ENCODE assay signal across 9 mouse cellular contexts in genomic region chr2:5770708-5771241, GRCm38 (mm10). TPM values are rescaled to one million over a fixed set of nuclear protein-coding genes. Genes with fewer than 3 reads are reported as not detected.
A peak's percentile ranks its signal among the peaks of the same experiment; 100 is the strongest.
DNase-seq lines count a peak whose midpoint lies in the region; ATAC-seq and TF ChIP-seq lines count a peak whose summit lies in the region.
"Had no signal": no experiment of that assay in that cellular context is flagged by ENCODE, and none has a peak within 500 bp of the region (broad histone marks: within the 10 kb centered on the region; RNA-seq: fewer than 3 reads in every experiment).

No protein-coding gene starts in this region.

- no peaks in the 10 kb centered on the region for H3K4me1 ChIP-seq in embryonic facial prominence, embryonic 11.5 days (ENCODE audit: control insufficient read depth, insufficient read depth, low read length)
- H3K4me1 ChIP-seq in embryonic facial prominence, embryonic 10.5 days, result no peaks in the 10 kb centered on the region
- H3K4me1 ChIP-seq in brown adipose tissue, adult 24 weeks (ENCODE audit: control insufficient read depth, insufficient read depth, insufficient read length, low read length), result no peaks in the 10 kb centered on the region
- H3K4me1 ChIP-seq: limb, embryonic 15.5 days had no signal

- H3K79me2 ChIP-seq in macrophage (ENCODE audit: inconsistent target), result no peaks in the 10 kb centered on the region

- DNase-seq in embryonic facial prominence, embryonic 11.5 days (ENCODE audit: low spot score), result peak; percentile 72
- no peak for DNase-seq in embryonic facial prominence, embryonic 10.5 days (ENCODE audit: low spot score)
- peak; percentile 87 for DNase-seq in 416B (ENCODE audit: low read depth)
- peak; percentile 57 to 85 for DNase-seq in frontal cortex, adult 2 months (ENCODE audit: extremely low spot score in 1 of 2, low spot score in 1 of 2)
- peak; percentile 43 to 81 for DNase-seq in layer of hippocampus, adult 2 months (ENCODE audit: low spot score in 2 of 2)
- DNase-seq in skeletal muscle tissue, adult 2 months (ENCODE audit: low read depth, low spot score), result peak; percentile 66

- H3K9ac ChIP-seq in embryonic facial prominence, embryonic 11.5 days (replicated peaks; ENCODE audit: low read length), result no peak overlapping the region
- H3K9ac ChIP-seq: limb, embryonic 15.5 days had no signal

- H3K27ac ChIP-seq in embryonic facial prominence, embryonic 11.5 days (replicated peaks; ENCODE audit: low read depth, low read length), result no peak overlapping the region
- no peak overlapping the region for H3K27ac ChIP-seq in embryonic facial prominence, embryonic 10.5 days (replicated peaks)
- H3K27ac ChIP-seq in brown adipose tissue, adult 24 weeks (replicated peaks; ENCODE audit: low read depth, low read length), result peak overlapping the region; percentile 62
- H3K27ac ChIP-seq in layer of hippocampus, adult 2 months, result no peak overlapping the region
- H3K27ac ChIP-seq in macrophage, result peak overlapping the region; percentile 87
- H3K27ac ChIP-seq: limb, embryonic 15.5 days had no signal

- H3K9me3 ChIP-seq in embryonic facial prominence, embryonic 11.5 days (replicated peaks; ENCODE audit: control insufficient read depth, low read length), result no peaks in the 10 kb centered on the region
- no peaks in the 10 kb centered on the region for H3K9me3 ChIP-seq in embryonic facial prominence, embryonic 10.5 days
- H3K9me3 ChIP-seq: limb, embryonic 15.5 days had no signal

- no peak overlapping the region for H3K4me3 ChIP-seq in embryonic facial prominence, embryonic 11.5 days (ENCODE audit: low read depth, low read length)
- no peak overlapping the region for H3K4me3 ChIP-seq in embryonic facial prominence, embryonic 10.5 days
- H3K4me3 ChIP-seq in brown adipose tissue, adult 24 weeks (ENCODE audit: insufficient read depth, low read depth, low read length), result no peak overlapping the region
- no peak overlapping the region for H3K4me3 ChIP-seq in layer of hippocampus, adult 2 months
- no peak overlapping the region for H3K4me3 ChIP-seq in macrophage (ENCODE audit: inconsistent target)
- H3K4me3 ChIP-seq: limb, embryonic 15.5 days had no signal

- WGBS in embryonic facial prominence, embryonic 11.5 days, result 50% methylated on average over 8 of the region's 8 CpGs
- 61% methylated on average over 8 of the region's 8 CpGs for WGBS in embryonic facial prominence, embryonic 10.5 days
- WGBS in macrophage (ENCODE audit: missing documents), result under 1% methylated on average over 8 of the region's 8 CpGs

- H3K4me2 ChIP-seq in embryonic facial prominence, embryonic 11.5 days (ENCODE audit: low read depth, low read length), result no peak overlapping the region
- H3K4me2 ChIP-seq: limb, embryonic 15.5 days had no signal

- no peaks in the 10 kb centered on the region for H3K27me3 ChIP-seq in embryonic facial prominence, embryonic 11.5 days (ENCODE audit: control insufficient read depth, insufficient read depth, low read length)
- no peaks in the 10 kb centered on the region for H3K27me3 ChIP-seq in embryonic facial prominence, embryonic 10.5 days (replicated peaks; ENCODE audit: low read depth, poor library complexity, severe bottlenecking)
- H3K27me3 ChIP-seq: limb, embryonic 15.5 days had no signal

- no peaks in the 10 kb centered on the region for H3K36me3 ChIP-seq in embryonic facial prominence, embryonic 11.5 days (replicated peaks; ENCODE audit: control insufficient read depth, insufficient read depth, low read depth, low read length)
- H3K36me3 ChIP-seq in embryonic facial prominence, embryonic 10.5 days (replicated peaks), result no peaks in the 10 kb centered on the region
- no peaks in the 10 kb centered on the region for H3K36me3 ChIP-seq in macrophage (ENCODE audit: inconsistent target)
- H3K36me3 ChIP-seq: limb, embryonic 15.5 days had no signal

- no peak for ATAC-seq in embryonic facial prominence, embryonic 11.5 days (replicated peaks; ENCODE audit: insufficient number of reproducible peaks, low FRiP score, low TSS enrichment, low read depth)

- TF ChIP-seq CTCF in layer of hippocampus, adult 2 months (conservative IDR thresholded peaks at IDR 0.05), result peak; percentile 84

RNA-seq across cellular contexts. Expression of gene Camk1d, which starts 56.5 kb away (rescaled TPM):
- polyA plus RNA-seq in embryonic facial prominence, embryonic 11.5 days (2014; fragmentation: Nextera tagmentation; extraction: Ambion mirVana), result 0.94 and 1.0 TPM in 2 replicates
- 0.59 and 0.74 TPM in 2 replicates for polyA plus RNA-seq in embryonic facial prominence, embryonic 10.5 days (2016; fragmentation: Nextera tagmentation; extraction: Ambion mirVana)
- polyA plus RNA-seq in brown adipose tissue, adult 24 weeks (2012; ENCODE audit: insufficient read depth, insufficient read length, missing spikeins), result 1.6 and 1.9 TPM in 2 replicates
- 29.8 and 32.6 TPM in 2 replicates for polyA plus RNA-seq in frontal cortex, adult 2 months (2012; rRNA removed)
- 100 to 1,000 TPM; 159 to 180 TPM for total RNA-seq in layer of hippocampus, adult 2 months (2021)
- 100 to 1,000 TPM in 2 of 26 experiments, 10 to 100 TPM in 24; 28.2 to 149 (median 49.3) TPM for total RNA-seq in macrophage (2018; cell fraction: chromatin; rRNA removed)
- 10 to 100 TPM; 10.9 to 30.9 (median 16.0) TPM for total RNA-seq in macrophage (2018; cell fraction: cytosol; rRNA removed)
- 10 to 100 TPM; 11.4 to 55.5 (median 30.2) TPM for total RNA-seq in macrophage (2018; cell fraction: nucleus; rRNA removed)
- polyA plus RNA-seq in macrophage (2018), result 8.8 to 14.3 TPM (median 11.1 TPM) in 3 replicates

Comparison
In these comparisons a context has a peak if more than half of its experiments do, and no peak if none do; other contexts are left out.
1. H3K27ac ChIP-seq: peak in brown adipose tissue, adult 24 weeks (single experiment) and macrophage (single experiment); none in embryonic facial prominence, embryonic 11.5 days (single experiment), embryonic facial prominence, embryonic 10.5 days (single experiment) and layer of hippocampus, adult 2 months (single experiment).